Mouse (Mus musculus) limb, embryonic 13.5 days (tissue): Measurements from ENCODE around the gene Prdx1. TPM values are rescaled to one million over a fixed set of nuclear protein-coding genes. Genes with fewer than 3 reads are reported as not detected.

ENCODE experiments used
- ATAC-seq: fragments of 200-750 bp; cut with Nextera tagmentation; 2 replicates; pipeline ENCODE4 v1.8.0; 2017; ENCODE audit warnings: low read depth, moderate number of reproducible peaks, moderate TSS enrichment; ENCODE audit not compliant: low FRiP score
- H3K27ac ChIP-seq: fragments of 300-500 bp; sonication (generic); 2 replicates; pipeline ENCODE4 v1.5.1; 2015; ENCODE audit warnings: inconsistent platforms, mild to moderate bottlenecking, moderate library complexity
- H3K27me3 ChIP-seq: fragments of 300-500 bp; sonication (generic); 2 replicates; pipeline ENCODE4 v1.6.1; 2015; ENCODE audit warnings: mild to moderate bottlenecking, inconsistent platforms
- H3K36me3 ChIP-seq: fragments of 300-500 bp; sonication (generic); 2 replicates; pipeline ENCODE4 v1.6.1; 2015; ENCODE audit warnings: inconsistent platforms, mild to moderate bottlenecking, moderate library complexity
- H3K4me1 ChIP-seq: fragments of 300-500 bp; sonication (generic); 2 replicates; pipeline ENCODE4 v1.6.1; 2015; ENCODE audit warnings: inconsistent platforms
- H3K4me2 ChIP-seq: fragments of 300-500 bp; sonication (generic); replicated peaks from 2 replicates; pipeline ENCODE4 v1.6.1; 2015; ENCODE audit warnings: inconsistent platforms, mild to moderate bottlenecking, moderate library complexity
- H3K4me3 ChIP-seq: fragments of 300-500 bp; sonication (generic); 2 replicates; pipeline ENCODE4 v1.5.1; 2015; ENCODE audit warnings: moderate library complexity, mild to moderate bottlenecking, inconsistent platforms
- H3K9ac ChIP-seq: fragments of 300-500 bp; sonication (generic); 2 replicates; pipeline ENCODE4 v1.6.1; 2015; ENCODE audit warnings: mild to moderate bottlenecking, inconsistent platforms
- H3K9me3 ChIP-seq: fragments of 300-500 bp; sonication (generic); 2 replicates; pipeline ENCODE4 v1.6.1; 2016; ENCODE audit warnings: inconsistent platforms
- WGBS: fragments of 180-500 bp; shearing (Covaris S2); methylation state at CpG from one replicate; pipeline ENCODE4 v1.1.7; 2015; 5-methylcytosine and 5-hydroxymethylcytosine counted together
- polyA plus RNA-seq: library from polyadenylated mRNA; unstranded; fragments of >200 nt; fragmentation: Nextera tagmentation; extraction: Ambion mirVana; gene quantifications from 2 replicates; pipeline ENCODE4 v1.2.1, GENCODE M21; 2015

Prdx1 gene
- polyA plus RNA-seq, 1 experiment from 2014 or later: 1,184 TPM

DNA sequence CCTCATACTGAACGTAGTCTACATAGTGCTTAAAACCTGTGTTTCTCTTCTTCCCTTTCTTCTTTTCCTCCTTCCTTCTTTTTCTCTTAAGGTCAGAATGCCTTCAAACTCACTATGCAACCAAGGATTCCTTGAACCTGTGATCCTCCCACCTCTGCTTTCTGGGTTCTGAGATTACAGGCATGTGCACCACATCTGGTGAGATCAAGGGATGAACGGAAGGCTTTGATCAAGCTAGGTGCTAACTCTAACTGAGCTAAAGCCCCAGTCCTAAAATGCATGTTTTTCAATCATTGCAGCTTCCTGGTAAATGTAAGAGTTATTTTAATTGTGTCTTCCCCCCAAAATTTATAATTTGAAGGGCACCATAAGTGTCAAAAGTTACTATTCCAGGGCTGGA is 49.7 kb downstream of the Prdx1 start:
- ATAC-seq: no peak
- Histone ChIP-seq H3K27me3 (no peaks in the 10 kb centered on the region), H3K4me3 (no peak overlapping the region), H3K27ac (no peak overlapping the region), H3K36me3 (no peaks in the 10 kb centered on the region), H3K9ac (no peak overlapping the region), H3K9me3 (no peaks in the 10 kb centered on the region), H3K4me1 (no peaks in the 10 kb centered on the region), H3K4me2 (no peak overlapping the region)
- 70% methylated on average over 2 of the region's 2 CpGs for WGBS

DNA sequence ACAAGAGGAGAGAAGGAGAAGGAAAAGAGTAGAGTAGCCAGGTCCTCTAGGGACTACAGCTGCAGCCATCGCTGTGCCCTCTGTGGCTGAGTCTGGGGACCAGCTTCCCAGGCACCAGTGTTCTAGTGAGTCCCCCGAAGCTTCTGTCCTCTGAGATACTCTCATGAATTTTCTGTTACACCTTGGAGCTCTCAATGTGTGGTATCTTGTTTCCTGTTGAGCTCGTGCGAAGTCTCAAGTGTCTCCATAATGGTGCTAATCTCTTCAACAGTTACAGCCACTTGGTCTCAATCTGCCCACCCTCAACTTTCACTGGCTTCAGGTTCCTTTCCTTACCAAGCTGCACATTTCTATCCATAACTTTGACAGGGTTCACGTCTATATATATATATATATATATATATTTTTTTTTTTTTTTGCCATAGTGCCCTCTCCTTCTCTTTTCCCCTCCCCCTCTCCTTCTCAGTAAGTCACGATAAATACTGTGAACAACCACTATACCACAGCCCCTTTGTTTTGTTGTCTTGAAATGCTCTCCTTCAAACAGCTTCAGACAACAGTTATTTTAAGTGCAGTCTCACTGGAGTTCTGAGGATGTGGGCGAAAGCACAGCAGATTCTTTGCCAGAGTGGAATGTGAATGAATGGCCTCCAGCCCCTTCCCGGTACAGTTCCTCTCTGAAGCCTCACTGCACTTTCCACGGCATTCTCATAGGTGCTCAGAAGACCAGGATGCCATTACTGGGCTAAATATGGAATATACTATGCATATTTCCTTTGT is 53.8 kb downstream of the Prdx1 start:
- Histone ChIP-seq H3K9me3 (no peaks in the 10 kb centered on the region), H3K9ac (no peak overlapping the region), H3K27me3 (no peaks in the 10 kb centered on the region), H3K4me3 (no peak overlapping the region), H3K4me2 (no peak overlapping the region), H3K27ac (no peak overlapping the region), H3K36me3 (peaks cover 4% of the 10 kb centered on the region; the same call in 1 of the 2 replicates), H3K4me1 (no peaks in the 10 kb centered on the region)
- 79% methylated on average over 9 of the region's 9 CpGs for WGBS
- no peak for ATAC-seq

DNA sequence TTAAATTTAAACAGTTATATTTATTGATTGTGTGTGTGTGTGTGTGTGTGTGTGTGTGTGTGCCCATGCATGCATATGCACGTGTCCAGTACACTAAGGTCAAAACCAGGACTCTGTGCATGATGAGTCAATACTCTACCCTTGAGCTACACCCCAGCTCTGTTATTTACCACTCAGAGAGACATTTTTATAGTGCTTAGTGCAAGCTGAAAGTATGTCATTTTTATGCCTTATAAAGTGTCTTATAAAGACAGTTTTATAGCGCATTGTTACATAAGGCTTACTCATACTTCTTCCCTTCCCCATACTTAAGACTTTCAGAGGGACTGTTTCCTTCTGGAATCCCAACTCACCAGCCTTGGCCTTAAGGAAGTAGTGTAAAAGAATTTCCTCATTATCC is 64.4 kb downstream of the Prdx1 start:
- H3K27me3 ChIP-seq: no peaks in the 10 kb centered on the region
- H3K4me3 ChIP-seq: no peak overlapping the region
- no peaks in the 10 kb centered on the region; the same call in 1 of the 2 replicates for H3K36me3 ChIP-seq
- H3K4me2 ChIP-seq: no peak overlapping the region
- no peak overlapping the region for H3K27ac ChIP-seq
- H3K9ac ChIP-seq: no peak overlapping the region
- no peaks in the 10 kb centered on the region for H3K9me3 ChIP-seq
- ATAC-seq: no peak
- no peaks in the 10 kb centered on the region for H3K4me1 ChIP-seq
- WGBS: 93% methylated on average over 2 of the region's 2 CpGs

Other genes with a start within 250 kb of the Prdx1 start
- gene Mast2, start 221.4 kb upstream of the Prdx1 start, polyA plus RNA-seq: 14.7 and 15.1 TPM in 2 replicates
- gene Ipp, start 178.0 kb upstream of the Prdx1 start, polyA plus RNA-seq: 15.6 and 16.5 TPM in 2 replicates
- 20.4 and 20.8 TPM in 2 replicates for gene Tmem69, start 129.6 kb upstream of the Prdx1 start, polyA plus RNA-seq
- 32.1 and 34.8 TPM in 2 replicates for gene Gpbp1l1, start 127.9 kb upstream of the Prdx1 start, polyA plus RNA-seq
- 2.1 and 3.1 TPM in 2 replicates for gene Ccdc17, start 88.9 kb upstream of the Prdx1 start, polyA plus RNA-seq
- gene Nasp, start 57.6 kb upstream of the Prdx1 start, polyA plus RNA-seq: 203 and 211 TPM in 2 replicates
- gene Akr1a1, start 33.9 kb upstream of the Prdx1 start, polyA plus RNA-seq: 774 and 800 TPM in 2 replicates
- 25.0 and 27.1 TPM in 2 replicates for gene Mmachc, start 22.9 kb downstream of the Prdx1 start, polyA plus RNA-seq
- 23.8 and 27.5 TPM in 2 replicates for gene Ccdc163, start 23.0 kb downstream of the Prdx1 start, polyA plus RNA-seq
- gene Tesk2, start 35.4 kb downstream of the Prdx1 start, polyA plus RNA-seq: 10.9 and 11.4 TPM in 2 replicates
- 40.4 and 41.2 TPM in 2 replicates for gene Toe1, start 122.1 kb downstream of the Prdx1 start, polyA plus RNA-seq
- gene Mutyh, start 122.2 kb downstream of the Prdx1 start, polyA plus RNA-seq: 18.2 and 19.4 TPM in 2 replicates
- 1.0 TPM in 2 replicates for gene Hpdl, start 136.2 kb downstream of the Prdx1 start, polyA plus RNA-seq
- gene Zswim5, start 191.8 kb downstream of the Prdx1 start, polyA plus RNA-seq: 0.57 and 0.62 TPM in 2 replicates